In the genomic region with DNA sequence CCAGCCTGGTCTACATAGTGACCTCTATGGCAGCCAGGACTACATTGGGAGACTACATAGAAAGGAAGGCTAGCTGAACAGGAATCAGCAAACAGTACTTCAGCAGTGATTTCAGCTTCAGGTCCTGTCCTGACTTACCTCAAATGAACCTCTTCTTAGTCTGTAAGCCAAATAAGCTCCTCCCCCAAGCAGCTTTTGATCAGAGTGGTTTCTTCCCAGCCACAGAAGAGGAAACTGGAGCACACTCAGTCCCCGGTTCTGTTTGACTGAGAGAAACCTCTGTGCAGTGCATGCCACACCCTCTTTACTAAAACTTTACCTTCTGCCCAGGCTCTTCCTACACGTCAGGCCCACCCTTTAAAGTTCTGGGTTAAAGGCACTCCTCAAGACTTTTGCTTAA, we compare ENCODE assay signal across 13 mouse cellular contexts.
DNase-seq lines count a peak whose midpoint lies in the region; ATAC-seq lines count a peak whose summit lies in the region.
"Had no signal": no experiment of that assay in that cellular context is flagged by ENCODE, and none has a peak within 500 bp of the region (broad histone marks: within the 10 kb centered on the region; RNA-seq: fewer than 3 reads in every experiment).

No protein-coding gene starts in this region.

- ATAC-seq in inflammation-experienced regulatory T-cells, adult 6 months = peak; percentile 61
- ATAC-seq in megakaryocyte progenitor cell, adult 5-6 weeks (replicated peaks; ENCODE audit: poor library complexity) = peak; percentile 90
- ATAC-seq: liver, postnatal 0 days; Patski had no signal

- DNase-seq in thymus, postnatal 14 days = peak; percentile 38
- no peak for DNase-seq in thymus, postnatal 10 days (ENCODE audit: low spot score in 2 of 2)
- no peak for DNase-seq in ovary, postnatal 14 days (ENCODE audit: low spot score)
- DNase-seq in kidney, adult 8-10 months = no peak
- DNase-seq in urinary bladder, postnatal 10 days (ENCODE audit: low spot score) = no peak
- DNase-seq: adrenal gland, adult 2 months; cerebellum, adult 8-10 months; gastrocnemius, postnatal 25 days; kidney, adult 2 months; liver, postnatal 0 days had no signal
